Mouse (Mus musculus): ENCODE data around the gene Col11a2. TPM values are rescaled to one million over a fixed set of nuclear protein-coding genes. Genes with fewer than 3 reads are reported as not detected.

Gene Col11a2
- total RNA-seq, 2 experiments from 2014 or later = 1.5 to 1.8 TPM

DNA sequence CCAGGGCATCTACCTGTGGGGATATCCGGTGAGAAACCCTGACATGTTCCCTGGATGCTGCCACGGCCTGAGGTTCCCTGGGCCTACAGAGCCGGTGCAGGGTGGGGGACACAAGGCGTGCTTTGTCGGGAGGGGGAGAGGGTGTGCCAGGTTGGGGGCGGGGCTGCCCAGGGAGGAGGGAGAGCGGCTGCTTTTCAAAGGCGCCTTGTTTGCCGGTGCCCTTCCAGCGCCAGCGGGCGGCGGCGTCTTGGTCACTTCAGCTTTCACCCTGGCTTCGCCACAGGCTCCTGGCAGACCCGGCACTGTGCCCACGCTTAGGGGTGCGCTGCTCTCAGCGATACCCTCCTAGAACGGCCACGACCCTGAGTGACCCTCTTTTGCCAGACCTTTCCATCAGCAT lies 797 bp upstream of the Col11a2 start:
- intact Hi-C loops (cut with DNase I) = no loop called here
- DNase-seq = peak in 1 of 2 experiments; percentile 15

GRCm38 (mm10) chr17:34039562-34040450 lies 569 bp downstream of the Col11a2 start:
- intact Hi-C loops (cut with DNase I) = no loop called here
- peak; percentile 69 to 76 for DNase-seq

DNA sequence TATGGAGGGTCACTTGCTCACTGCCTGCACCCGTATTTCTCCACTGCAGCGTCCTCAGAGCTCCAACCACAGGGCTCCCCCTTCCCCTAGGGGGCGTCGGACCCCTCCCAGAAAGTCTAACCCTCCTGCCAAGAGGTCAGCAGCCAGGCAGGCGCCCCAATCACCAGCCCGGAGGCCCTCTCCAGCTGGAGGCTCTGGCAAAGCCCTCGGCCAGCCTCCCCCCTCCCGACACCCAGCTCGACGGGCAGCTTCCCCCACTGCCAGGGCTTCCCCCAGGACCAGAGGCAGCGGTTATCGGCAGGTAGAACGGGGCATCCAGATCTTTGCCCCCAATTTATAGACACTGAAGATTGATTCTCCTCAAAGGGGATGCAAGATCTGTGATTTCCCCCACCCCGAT lies 6.7 kb downstream of the Col11a2 start:
- no peak for DNase-seq

GRCm38 (mm10) chr17:34047404-34048050 lies 8.3 kb downstream of the Col11a2 start:
- intact Hi-C loops (cut with DNase I) = no loop called here
- DNase-seq = no peak

More for the DNA sequence above, 6.7 kb downstream of the Col11a2 start:
- intact Hi-C loops (cut with DNase I) = no loop called here

- DNase-seq = no peak
- intact Hi-C loops (cut with DNase I) = no loop called here
These were observed 18.0 kb downstream of the Col11a2 start for GRCm38 (mm10) chr17:34057224-34057623.

DNA sequence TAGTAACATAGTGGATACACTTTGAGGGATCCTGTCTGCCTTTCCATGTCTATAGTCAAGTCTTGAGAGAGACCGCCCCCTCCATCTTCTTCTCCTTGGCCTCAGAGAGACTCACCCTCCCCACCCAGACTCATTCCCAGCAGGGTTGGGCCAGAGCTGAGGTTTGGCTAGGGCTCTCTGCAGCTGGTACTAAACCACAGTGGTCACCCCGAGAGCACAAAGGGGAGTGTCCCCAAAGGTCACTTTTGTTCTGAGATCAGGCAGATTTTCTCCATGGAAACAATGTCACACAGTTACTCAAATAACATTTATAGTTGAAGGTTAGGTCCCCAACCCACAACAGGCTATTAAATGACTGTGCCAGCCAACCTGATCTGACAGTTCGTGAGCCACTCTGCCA lies 29.6 kb downstream of the Col11a2 start:
- intact Hi-C loops (cut with DNase I) = no loop called here
- no peak for DNase-seq

DNA sequence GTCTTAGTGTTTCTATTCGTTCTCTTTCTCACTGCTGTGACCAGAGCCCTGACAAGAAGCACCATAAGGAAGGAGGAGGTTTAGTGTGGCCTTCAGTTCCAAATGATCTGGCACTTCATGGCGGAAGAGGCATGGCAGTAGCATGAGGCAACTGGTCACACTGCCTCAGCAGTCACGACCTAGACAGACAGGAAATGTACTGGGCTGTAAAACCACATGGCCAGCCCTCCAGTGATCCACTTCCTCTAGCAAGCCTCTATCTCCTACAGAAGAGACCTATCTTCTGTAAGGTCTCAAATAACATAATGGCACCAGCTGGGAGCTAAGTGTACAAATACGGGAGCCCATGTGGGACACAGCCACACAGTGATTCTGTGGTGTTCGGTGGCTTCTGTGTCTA lies 32.9 kb downstream of the Col11a2 start:
- no peak for DNase-seq
- intact Hi-C loops (cut with DNase I) = no loop called here

DNA sequence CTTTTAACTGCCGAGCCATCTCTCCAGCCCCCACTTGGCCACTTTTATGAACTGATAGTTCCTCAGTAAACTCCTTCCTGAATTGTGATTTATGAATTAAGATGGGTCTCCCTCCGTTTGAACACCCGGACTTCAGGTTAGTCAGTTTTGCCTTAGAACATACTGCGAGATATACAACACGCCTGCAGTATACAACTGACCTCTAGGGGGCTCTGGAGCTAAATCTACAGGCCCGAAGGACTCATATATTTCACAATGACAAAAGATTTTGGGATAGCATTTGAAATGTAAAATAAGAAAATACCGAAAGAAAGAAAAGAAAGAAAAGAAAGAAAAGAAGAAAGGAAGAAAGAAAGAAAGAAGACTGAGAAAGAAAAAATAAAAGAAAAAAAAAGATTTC lies 36.0 kb downstream of the Col11a2 start:
- peak; percentile 64 to 84 for DNase-seq
- intact Hi-C loops (cut with DNase I) = loop anchor here (5.0 kb wide), 1 partner anchor 162 kb away; the partner anchor contains the start of gene H2-Ob

- DNase-seq = peak; percentile 77 to 86
- intact Hi-C loops (cut with DNase I) = loop anchor here (1.0 to 5.0 kb wide), 3 partner anchors 87 to 160 kb away; partner anchors contain the start of gene H2-Ob
These were observed 38.3 kb downstream of the Col11a2 start for GRCm38 (mm10) chr17:34077549-34077948.

DNA sequence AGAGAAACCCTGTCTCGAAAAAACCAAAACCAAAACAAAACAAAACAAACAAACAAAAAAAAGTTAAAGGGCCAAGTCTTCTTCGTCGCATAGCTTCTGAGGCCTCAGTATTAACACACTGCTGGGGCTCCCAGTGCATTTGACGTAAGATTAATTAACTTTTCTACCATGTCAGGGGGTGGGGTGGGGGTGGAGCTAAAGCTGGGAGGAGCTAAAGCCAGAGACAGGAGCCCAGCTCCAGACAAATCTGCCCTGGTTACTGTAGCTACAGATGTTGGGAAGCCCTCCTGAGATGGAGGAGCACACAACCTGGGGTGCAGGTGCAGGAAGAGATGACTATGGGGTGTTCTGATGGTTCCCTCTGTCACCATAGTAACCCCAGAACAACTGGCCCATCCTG lies 38.9 kb downstream of the Col11a2 start:
- intact Hi-C loops (cut with DNase I) = loop anchor here (5.0 kb wide), 1 partner anchor 159 kb away; the partner anchor contains the start of gene H2-Ob
- DNase-seq = no peak

GRCm38 (mm10) chr17:34079002-34079401 lies 39.8 kb downstream of the Col11a2 start:
- intact Hi-C loops (cut with DNase I) = loop anchor here (5.0 kb wide), 1 partner anchor 158 kb away; the partner anchor contains the start of gene H2-Ob
- no peak for DNase-seq

- DNase-seq = peak; percentile 51 to 58
- intact Hi-C loops (cut with DNase I) = loop anchor here (5.0 kb wide), 1 partner anchor 158 kb away; the partner anchor contains the start of gene H2-Ob
These were observed 40.4 kb downstream of the Col11a2 start for GRCm38 (mm10) chr17:34079621-34080020.

DNA sequence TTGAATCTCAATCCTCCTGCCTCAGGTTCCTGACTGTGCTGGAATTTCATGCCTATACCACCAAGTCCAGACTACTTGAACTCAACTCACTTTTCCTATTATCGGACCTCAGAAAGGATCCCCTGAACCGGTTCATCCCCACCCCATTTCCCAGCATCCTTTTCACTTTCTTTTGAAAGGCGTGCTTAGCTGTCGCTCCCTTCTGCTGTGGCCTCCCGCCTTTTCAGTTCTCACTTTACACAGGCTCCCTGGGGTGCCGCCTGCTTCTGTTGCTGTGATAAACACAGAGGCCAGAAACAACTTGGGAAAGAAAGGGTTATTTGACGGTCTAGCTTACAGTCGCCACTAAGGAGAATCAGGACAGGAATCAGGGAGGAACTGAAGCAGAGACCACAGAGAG lies 43.9 kb downstream of the Col11a2 start:
- DNase-seq = no peak
- intact Hi-C loops (cut with DNase I) = no loop called here

- DNase-seq = no peak
- intact Hi-C loops (cut with DNase I) = no loop called here
These were observed 48.1 kb downstream of the Col11a2 start for GRCm38 (mm10) chr17:34087386-34087785.

- no peak for DNase-seq
These were observed 48.9 kb downstream of the Col11a2 start for GRCm38 (mm10) chr17:34088124-34088523.

DNA sequence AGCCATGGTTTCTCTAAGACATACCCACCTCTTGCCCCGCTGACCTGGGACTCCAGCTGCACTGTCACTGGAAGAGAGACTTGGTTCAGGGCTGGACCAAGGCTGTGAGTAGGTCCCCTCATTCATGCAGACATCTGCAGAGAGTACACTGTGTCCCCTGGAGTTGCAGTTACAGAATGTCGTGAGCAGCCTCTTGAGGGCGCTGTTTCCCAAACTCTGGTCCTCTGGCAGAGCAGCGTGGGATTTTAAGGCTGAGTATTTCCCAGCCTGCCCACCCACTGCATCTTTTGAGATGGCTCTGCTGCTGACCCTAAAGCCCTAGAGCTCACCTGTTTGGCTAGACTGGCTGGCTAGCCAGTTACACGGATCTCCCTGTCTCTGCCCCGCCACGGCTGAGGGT lies 51.7 kb downstream of the Col11a2 start:
- intact Hi-C loops (cut with DNase I) = no loop called here
- DNase-seq = no peak

More at GRCm38 (mm10) chr17:34088124-34088523, 48.9 kb downstream of the Col11a2 start:
- intact Hi-C loops (cut with DNase I) = no loop called here

DNA sequence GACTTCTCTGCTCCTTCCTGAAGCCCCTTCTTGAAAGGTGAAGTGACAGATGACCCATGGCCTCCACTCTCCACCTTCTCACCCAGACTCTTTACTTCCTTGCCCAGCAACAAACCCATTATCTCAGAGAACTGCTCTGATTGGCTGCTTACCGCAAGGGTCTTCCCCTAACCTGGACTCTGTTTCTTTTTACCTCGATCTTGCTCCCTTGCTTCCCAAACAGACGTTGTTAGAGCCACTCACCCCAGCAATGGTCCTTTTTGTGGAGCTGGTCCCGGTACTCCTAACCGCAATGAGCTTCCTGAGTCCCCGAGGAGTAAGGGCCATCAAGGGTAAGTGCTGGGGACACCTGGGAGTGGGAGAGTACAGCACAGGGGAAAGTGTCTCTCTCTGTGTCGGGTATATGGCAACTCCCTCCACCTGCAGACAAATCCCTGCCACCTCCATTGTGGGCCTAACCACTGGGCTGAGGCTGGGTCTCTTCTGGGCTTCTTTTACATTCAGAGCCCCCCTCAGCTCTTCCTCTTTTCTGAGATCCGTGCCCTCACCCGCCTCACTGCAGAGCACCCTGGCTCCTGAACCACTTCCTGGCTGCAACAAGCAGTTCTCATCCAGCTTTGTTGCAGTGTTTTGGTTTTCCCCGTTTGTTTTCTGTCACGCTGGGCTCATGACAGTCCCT lies 53.1 kb downstream of the Col11a2 start, which contains the start of gene H2-Oa:
H2-Oa (plus strand) TSS at position 144 of the 679 bp plus-strand sequence.
- intact Hi-C loops (cut with DNase I) = no loop called here
- no peak for DNase-seq

- intact Hi-C loops (cut with DNase I) = no loop called here
- DNase-seq = no peak
These were observed 54.1 kb downstream of the Col11a2 start for GRCm38 (mm10) chr17:34093199-34093874.

DNA sequence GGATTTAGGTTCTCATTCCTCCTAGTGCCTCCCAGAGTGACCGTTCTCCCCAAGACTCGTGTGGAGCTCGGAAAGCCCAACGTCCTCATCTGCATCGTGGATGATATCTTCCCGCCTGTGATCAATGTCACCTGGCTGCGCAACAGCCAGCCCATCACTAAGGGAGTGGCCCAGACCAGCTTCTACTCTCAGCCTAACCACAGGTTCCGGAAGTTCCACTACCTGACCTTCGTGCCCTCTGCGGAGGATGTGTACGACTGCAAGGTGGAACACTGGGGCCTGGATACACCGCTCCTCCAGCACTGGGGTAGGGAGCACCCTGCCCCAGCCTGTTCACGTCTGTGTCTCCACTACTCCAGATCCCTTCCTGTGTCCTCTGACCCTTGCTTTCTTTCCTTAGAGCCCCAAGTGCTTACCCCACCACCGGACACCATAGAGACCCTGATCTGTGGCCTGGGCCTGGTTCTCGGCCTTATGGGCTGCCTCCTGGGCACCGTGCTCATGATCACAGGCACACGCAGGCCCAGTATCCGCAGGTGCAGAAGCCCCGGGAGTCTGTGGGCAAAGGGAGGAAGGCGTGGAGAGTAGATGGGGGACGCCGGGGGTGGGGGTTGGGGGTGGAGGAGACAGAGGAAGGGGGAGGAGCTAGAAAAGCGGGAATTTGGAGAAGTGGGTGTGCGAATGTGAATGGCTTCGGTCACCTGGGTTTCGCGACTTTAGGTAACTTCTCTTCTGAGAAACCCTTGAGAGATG lies 55.2 kb downstream of the Col11a2 start:
- intact Hi-C loops (cut with DNase I) = no loop called here
- no peak for DNase-seq
